Mouse (Mus musculus) hematopoietic multipotent progenitor cell, adult 10-12 weeks (in vitro differentiated cells): ENCODE data around the gene Drc7. TPM values are rescaled to one million over a fixed set of nuclear protein-coding genes. Genes with fewer than 3 reads are reported as not detected.

Source experiments
- polyA plus RNA-seq: library from polyadenylated mRNA; stranded (reverse); fragments of >175 nt; gene quantifications from 2 replicates; pipeline ENCODE4 v1.2.3, GENCODE M21; 2012; ENCODE audit warnings: low replicate concordance

Drc7 gene
- polyA plus RNA-seq, result not detected in 2 replicates

GRCm38 (mm10) chr8:95054927-95055510, at the start of gene Drc7:
Gene Drc7, plus strand, starts transcription at chr8:95055103.

GRCm38 (mm10) chr8:95017451-95017850, 37.5 kb upstream of the Drc7 start, which contains the start of gene Adgrg3:
Gene Adgrg3, plus strand, starts transcription at chr8:95017692.

GRCm38 (mm10) chr8:95080381-95081341, 25.8 kb downstream of the Drc7 start, which contains the start of gene Katnb1:
Gene Katnb1, plus strand, starts transcription at chr8:95081186.

Other genes starting within 250 kb of the Drc7 start
- gene Ccl17, start 244.7 kb upstream of the Drc7 start, polyA plus RNA-seq, result not detected in 2 replicates
- gene Coq9, start 216.8 kb upstream of the Drc7 start, polyA plus RNA-seq, result 51.0 and 128 TPM in 2 replicates
- 49.1 and 330 TPM in 2 replicates for gene Ciapin1, start 216.7 kb upstream of the Drc7 start, polyA plus RNA-seq
- 7.3 and 16.5 TPM in 2 replicates for gene Polr2c, start 197.7 kb upstream of the Drc7 start, polyA plus RNA-seq
- gene Dok4, start 178.8 kb upstream of the Drc7 start, polyA plus RNA-seq, result 2.7 and 5.0 TPM in 2 replicates
- 9.9 and 24.4 TPM in 2 replicates for gene Ccdc102a, start 137.0 kb upstream of the Drc7 start, polyA plus RNA-seq
- gene Adgrg5, start 131.4 kb upstream of the Drc7 start, polyA plus RNA-seq, result 11.8 and 12.9 TPM in 2 replicates
- 2.7 and 6.2 TPM in 2 replicates for gene Adgrg1, start 80.4 kb upstream of the Drc7 start, polyA plus RNA-seq
- 3.3 and 5.4 TPM in 2 replicates for gene Adgrg3, start 37.4 kb upstream of the Drc7 start, polyA plus RNA-seq
- 26.3 and 27.7 TPM in 2 replicates for gene Katnb1, start 26.1 kb downstream of the Drc7 start, polyA plus RNA-seq
- gene Kifc3, start 147.7 kb downstream of the Drc7 start, polyA plus RNA-seq, result 9.8 and 16.0 TPM in 2 replicates